Mouse (Mus musculus): Measurements from ENCODE around the gene Creld2. TPM values are rescaled to one million over a fixed set of nuclear protein-coding genes. Genes with fewer than 3 reads are reported as not detected.

The Creld2 gene
- polyA plus RNA-seq (2017; shearing (Covaris generic)): 10 to 100 TPM; 55.1 to 56.0 TPM

DNA sequence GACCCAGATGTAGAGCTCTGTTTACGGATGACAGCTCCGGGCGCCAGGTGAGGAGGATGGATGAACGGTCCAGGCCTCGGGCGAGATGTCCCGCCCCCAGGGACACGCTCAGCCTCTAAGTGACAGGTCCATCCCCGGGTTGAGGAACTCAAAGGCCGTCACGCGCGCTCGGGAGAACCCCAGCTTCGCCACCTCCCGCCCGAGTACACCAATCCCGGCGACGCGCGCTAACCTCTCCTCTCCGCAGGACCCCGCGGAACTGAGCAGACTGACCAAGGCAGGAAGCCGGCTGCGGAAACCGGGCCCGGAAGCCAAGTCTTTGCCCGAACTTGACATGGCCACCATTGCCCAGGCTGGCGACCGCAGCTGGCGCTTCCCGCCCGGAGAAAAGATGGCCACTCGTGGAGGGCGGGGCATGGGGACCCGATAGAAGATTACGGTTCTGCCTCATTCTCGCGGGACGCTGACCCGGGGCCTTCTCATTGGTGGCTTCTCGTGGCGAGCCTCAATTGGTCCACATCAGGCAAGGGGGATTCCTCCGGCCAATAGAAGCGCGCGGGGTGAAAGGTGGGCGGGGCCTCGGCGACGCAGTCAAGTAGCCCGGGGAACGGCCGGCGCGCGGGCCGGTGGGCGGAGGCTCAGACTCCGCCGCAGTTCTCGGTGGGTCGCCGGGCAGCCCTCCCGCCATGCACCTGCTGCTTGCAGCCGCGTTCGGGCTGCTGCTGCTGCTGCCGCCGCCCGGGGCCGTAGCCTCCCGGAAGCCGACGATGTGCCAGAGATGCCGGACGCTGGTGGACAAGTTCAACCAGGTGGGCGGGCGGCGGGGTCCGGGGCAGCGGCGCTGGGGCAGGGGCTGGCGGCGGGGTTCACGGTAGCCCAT is at the start of gene Creld2, which contains the start of gene Alg12:
Gene Creld2 (plus strand): TSS at position 621 of the 880 bp plus-strand sequence.
Gene Alg12 (minus strand): TSS at position 293 of the 880 bp plus-strand sequence.

DNA sequence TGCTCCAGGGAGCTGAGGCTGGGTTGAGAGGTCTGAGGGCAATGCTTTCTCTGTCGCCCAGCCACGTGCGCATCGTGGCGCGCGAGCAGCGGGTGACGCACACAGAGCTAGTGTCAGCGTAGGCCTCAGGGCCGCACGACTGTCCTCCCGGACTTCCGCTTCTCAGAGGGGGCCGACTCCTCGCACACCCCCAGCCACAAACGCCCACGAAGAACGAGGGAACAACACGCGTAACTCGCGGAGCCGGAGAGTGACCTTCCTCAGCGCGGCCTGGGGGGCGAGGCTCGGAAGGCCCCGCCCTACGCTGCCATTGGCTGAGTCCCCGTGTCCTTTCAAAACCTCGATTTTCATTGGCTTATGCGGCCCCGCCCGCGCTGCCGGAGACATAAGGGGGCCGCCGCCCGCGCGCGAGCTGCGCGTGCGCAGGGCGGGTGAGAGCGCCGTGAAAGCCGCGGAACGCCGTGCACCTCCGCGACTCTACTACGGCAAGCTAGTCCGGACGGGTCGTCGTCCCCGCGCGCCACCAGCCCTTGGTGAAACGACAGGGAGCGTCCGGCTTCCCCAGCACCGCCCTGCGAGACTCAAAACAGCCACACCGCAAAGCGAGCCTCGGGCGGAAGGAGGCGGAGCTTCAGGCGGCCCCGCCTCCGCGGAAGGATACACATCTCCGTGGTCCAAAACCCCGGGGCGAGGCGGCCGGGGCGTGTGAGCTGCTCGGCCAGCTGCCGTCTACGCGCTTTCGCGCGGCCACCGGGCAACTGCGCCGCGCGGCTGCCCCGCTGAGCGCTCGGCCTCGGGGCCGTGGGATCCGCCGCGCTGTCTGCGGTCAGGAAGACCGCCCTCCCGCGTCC is 42.6 kb downstream of the Creld2 start, which contains the start of gene Pim3:
Gene Pim3 (plus strand): TSS at position 415 of the 851 bp plus-strand sequence.

Other genes with a start within 250 kb of the Creld2 start
- 1 to 10 TPM in 1 of 2 experiments, under 1 TPM in 1; 0.11 to 1.2 TPM for gene Zdhhc25, start 219.3 kb upstream of the Creld2 start, polyA plus RNA-seq (2017; shearing (Covaris generic))
- 10 to 100 TPM; 50.8 to 66.2 TPM for gene Brd1, start 85.4 kb upstream of the Creld2 start, polyA plus RNA-seq (2017; shearing (Covaris generic))
- 1 to 10 TPM; 5.4 to 6.4 TPM for gene Zbed4, start 68.0 kb upstream of the Creld2 start, polyA plus RNA-seq (2017; shearing (Covaris generic))
- 10 to 100 TPM in 1 of 2 experiments, 1 to 10 TPM in 1; 6.7 to 16.3 TPM for gene Alg12, start 328 bp upstream of the Creld2 start, polyA plus RNA-seq (2017; shearing (Covaris generic))
- gene Pim3, start 42.5 kb downstream of the Creld2 start, polyA plus RNA-seq (2017; shearing (Covaris generic)): 10 to 100 TPM; 29.1 to 35.7 TPM
- gene Ttll8, start 134.8 kb downstream of the Creld2 start, polyA plus RNA-seq (2017; shearing (Covaris generic)): not detected
- gene Mlc1, start 159.4 kb downstream of the Creld2 start, polyA plus RNA-seq (2017; shearing (Covaris generic)): under 1 TPM in 1 of 2 experiments, not detected in 1; 0.18 TPM
- under 1 TPM; 0.13 to 0.84 TPM for gene Mov10l1, start 163.3 kb downstream of the Creld2 start, polyA plus RNA-seq (2017; shearing (Covaris generic))
- gene Panx2, start 240.1 kb downstream of the Creld2 start, polyA plus RNA-seq (2017; shearing (Covaris generic)): 1 to 10 TPM in 1 of 2 experiments, under 1 TPM in 1; 0.88 to 1.2 TPM